Mouse (Mus musculus): ENCODE measurements around the gene Pacsin3. TPM values are rescaled to one million over a fixed set of nuclear protein-coding genes. Genes with fewer than 3 reads are reported as not detected.

Gene Pacsin3
- total RNA-seq, 2 experiments from 2014 or later: not detected

DNA sequence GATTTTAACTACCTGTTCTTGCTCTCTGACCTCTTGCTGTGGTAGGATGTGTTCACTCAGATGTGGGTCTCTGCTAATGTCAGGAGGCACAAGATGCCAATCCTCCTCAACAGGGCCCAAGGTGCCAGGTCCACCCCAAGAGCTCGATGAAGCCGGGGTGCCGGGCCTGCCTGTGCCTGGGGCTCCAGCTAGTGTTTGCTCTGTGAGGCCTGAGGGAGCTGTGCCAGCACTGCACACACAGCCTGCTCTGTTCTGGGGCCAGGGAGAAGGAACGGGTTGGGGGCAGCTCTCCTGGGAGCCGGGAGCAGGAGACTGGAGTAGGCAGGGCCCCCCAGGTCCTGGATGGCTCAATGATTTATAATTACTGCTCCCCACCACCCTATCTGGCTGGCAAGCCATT lies 2.3 kb downstream of the Pacsin3 start:
- ATAC-seq (replicated peaks; ENCODE audit: poor library complexity, severe bottlenecking): no peak

DNA sequence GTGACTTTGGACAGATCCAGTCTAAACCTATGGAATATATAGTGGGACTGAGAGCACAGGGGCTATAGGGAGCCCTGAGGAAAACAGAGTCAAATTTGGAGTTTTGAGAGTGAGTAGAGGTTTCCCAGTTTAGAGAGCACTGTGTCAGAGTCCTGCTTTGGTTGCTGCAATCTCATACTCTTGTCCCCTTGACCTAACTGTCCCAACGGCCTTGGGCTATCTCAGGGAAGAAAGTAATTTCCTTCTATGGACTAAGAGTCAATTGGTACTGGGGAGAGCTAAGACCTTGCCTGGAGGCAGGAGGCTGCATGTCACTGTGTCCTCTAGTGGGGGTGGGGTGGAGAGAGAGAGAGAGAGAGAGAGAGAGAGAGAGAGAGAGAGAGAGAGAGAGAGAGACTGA lies 3.1 kb downstream of the Pacsin3 start:
- ATAC-seq (replicated peaks; ENCODE audit: poor library complexity, severe bottlenecking): no peak

DNA sequence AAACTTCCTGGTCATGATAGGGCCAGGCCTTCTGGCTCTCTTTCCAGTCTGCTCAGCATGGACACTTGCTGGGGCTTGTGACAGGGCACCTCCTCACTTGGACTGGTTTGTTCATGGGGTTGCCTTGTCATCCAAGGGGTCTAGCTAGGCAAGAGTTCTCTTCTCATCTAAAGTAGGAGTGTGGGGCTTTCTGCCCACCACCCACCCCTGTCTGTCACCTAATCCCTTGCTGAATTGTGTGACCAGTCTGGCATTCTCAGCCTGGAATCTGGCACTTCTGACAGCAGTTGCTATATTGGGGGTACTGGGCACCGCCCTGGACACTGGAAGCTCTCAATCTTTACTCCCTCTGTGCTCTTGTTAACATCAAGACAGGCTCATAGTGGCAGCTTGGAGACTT lies 3.7 kb downstream of the Pacsin3 start:
- no peak for ATAC-seq (replicated peaks; ENCODE audit: poor library complexity, severe bottlenecking)

DNA sequence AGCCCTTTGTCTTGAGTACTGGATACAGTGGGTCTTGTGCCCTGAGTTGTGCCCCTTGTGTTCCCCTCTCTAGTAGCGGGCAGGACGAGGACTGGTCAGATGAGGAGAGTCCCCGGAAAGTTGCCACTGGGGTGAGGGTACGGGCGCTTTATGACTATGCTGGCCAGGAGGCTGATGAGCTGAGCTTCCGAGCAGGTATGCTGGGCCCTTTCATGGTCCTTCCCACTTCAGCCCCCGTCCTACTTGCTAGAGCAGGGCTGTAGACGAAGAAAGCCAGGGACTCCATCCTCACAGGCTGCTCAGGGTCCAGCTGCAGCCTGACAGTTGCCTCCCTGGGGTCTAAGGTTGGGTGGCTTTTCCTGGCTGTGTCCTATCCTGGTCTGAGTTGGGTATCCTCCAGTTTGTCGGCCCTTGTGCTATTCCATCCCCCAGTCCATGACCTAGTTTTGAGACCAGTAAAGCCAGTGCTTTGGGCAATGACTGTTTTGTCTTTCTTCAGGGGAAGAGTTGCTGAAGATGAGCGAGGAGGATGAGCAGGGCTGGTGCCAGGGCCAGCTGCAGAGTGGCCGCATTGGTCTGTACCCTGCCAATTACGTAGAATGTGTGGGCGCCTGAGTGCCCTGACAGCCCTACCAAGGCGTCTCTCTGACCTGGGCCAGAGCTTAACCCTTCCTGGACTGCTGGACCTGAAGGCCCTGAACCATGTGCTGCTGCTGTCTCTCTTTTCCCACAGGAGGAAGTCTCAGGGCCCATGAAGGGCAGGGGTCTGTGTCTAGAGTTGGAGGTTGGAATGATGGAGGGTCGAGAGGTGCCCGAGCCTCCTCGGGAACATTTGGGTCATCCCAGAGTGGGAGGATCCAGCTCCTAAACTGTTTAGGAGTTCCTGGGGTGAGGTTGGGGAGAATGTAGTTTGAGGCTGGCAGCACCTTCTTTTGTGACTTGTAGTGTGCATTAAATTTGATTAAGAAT lies 8.2 kb downstream of the Pacsin3 start:
- ATAC-seq (replicated peaks; ENCODE audit: poor library complexity, severe bottlenecking): no peak

DNA sequence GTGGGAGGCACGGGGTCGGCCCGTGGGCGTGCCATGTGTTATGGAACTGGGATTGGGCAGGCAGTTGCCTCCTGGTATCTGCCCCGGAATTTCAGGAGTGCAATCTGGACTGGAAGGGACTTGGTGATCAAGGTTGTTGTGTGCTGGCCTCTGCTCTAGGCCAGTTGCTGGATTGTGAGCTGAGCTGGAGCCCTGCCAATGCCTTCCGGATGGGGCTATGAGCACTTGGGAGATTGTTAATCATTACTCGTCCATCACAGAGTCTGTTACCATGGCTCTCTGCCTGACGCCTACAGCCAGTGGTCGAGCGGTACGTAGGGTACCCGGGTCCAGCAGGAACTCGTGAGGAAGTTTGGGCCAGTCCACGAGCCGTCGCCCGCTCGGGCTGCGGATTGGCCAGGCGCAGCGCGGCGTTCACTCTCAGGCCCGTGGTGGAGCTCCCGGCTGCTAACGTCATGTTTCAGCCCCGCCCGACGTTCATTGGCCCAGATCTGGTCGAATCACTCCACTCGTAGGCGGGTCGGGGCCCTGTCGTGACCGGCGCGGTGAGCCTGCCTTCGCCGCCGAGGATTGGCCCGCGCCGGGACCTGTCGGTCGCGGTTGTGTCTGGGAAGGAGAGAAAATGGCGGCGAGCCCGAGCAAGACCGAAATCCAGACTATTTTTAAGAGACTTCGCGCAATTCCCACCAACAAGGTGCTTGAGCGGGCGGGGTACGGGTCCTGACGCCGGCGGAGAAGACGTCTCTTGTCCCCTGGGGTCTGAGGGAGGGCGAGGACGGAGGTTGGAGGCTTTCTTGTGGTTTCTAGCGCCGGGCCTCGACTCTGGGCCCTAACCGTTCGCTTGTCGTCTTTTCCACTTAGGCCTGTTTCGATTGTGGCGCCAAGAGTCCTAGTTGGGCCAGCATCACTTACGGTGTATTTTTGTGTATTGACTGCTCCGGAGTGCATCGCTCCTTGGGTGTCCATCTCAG lies 9.2 kb downstream of the Pacsin3 start, which contains the start of gene Arfgap2:
TSS of gene Arfgap2 (plus strand) at position 264 of the 971 bp plus-strand sequence.
- ATAC-seq (replicated peaks; ENCODE audit: poor library complexity, severe bottlenecking): peak; percentile 95

DNA sequence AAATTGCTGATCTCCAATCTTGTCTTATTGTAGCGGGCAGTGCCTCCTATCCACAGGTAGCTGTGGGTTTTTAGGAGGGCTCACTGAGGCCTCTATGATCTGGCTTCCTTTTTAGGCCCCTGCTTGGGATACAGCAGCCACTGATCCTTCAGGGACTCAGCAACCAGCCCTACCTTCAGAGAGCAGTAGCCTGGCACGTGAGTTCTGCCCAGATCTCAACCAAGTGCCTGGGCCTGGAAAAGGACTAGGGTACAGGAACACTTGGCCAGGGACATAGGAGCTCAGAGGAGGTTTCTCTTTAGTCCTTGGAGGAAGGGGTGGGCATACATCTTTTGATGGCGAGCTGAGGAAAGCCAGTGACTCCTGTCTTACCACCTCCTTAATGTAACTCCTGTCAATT lies 12.3 kb downstream of the Pacsin3 start:
- ATAC-seq (replicated peaks; ENCODE audit: poor library complexity, severe bottlenecking): no peak

DNA sequence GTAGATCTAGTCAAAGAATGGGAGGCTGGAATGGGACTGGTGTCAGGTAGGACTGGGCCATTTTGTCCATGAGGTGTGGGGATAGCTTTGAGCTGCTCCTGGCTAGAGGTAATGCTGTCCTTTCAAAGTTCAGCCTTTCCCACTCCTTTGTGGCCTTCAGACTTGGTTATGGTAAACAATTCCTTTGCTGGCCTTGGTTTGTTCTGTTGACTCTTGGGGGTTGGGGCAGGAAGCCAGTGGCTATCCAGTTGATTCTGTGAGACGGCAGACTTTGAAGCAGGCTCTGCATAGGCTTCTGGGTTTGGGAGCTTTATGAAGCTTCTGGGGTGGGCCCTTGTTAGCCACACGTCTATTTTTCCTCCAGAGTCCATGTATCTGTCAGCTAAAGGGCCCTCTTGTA lies 13.0 kb downstream of the Pacsin3 start:
- ATAC-seq (replicated peaks; ENCODE audit: poor library complexity, severe bottlenecking): no peak

DNA sequence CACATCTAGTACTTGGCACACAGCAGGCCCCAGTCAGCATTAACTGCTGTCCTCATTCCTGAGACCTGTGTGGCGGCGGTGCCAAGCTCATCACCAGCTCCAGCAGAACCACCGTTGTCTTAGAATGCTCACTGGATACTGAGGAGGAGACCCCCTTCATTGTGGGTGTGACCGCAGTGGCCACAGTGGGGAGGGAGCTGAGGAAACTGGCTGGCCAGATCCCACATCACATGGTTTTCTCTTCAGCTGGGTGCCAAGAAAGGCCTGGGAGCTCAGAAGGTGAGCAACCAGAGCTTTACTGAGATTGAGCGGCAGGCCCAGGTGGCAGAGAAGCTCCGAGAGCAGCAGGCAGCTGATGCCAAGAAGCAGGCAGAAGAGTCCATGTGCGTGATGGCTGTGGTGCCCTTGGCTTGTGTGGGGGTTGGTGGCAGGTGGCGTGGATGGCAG lies 14.0 kb downstream of the Pacsin3 start:
- no peak for ATAC-seq (replicated peaks; ENCODE audit: poor library complexity, severe bottlenecking)

DNA sequence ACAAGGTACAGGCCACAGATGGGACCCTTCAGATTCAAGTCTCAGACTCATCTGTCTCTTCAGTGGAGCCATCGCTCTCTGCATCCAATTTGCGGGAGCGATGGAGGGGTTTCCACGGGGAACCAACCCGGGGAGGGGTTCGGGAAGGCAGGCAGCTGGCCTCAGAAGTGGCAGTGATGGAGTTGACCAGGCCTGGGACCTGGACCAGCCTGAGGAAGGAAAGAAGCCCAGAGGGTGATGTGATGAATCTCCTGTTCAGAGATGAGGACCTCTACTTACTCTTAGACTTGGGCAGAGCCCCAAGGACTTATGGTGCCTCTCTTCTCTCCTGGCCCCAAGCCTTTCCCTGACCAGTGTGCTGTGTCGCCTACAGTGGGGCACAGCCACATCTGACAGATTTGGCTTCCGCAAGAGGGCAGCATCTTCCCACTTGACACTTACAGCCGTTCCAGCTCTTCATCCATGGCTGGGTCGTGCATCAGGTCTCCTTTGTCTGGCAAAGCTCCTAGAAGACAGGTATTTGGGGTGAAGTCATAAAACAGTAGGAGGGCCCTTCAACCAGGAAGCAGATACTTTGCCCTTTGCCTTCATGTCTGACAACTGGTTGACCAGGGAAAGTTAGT lies 23.1 kb downstream of the Pacsin3 start:
- no peak for ATAC-seq (replicated peaks; ENCODE audit: poor library complexity, severe bottlenecking)

DNA sequence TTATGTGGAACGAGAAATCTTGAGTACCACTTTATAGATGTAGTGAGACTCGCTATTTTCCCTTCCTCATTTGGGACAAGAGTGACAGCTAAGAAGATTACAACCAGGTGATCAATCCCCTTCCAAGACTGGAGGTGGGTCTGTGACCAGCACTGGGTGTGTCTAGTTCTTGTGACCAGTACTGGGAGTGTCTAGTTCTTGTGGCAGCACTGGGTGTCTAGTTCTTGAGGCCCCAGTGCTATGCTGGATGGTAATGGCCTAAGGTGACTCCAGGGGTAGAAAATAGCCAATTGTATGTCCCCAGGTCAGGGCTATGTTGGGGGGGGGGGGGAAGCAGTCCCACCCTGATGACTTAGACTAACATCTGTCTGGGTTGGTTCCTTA lies 23.6 kb downstream of the Pacsin3 start:
- no peak for ATAC-seq (replicated peaks; ENCODE audit: poor library complexity, severe bottlenecking)

DNA sequence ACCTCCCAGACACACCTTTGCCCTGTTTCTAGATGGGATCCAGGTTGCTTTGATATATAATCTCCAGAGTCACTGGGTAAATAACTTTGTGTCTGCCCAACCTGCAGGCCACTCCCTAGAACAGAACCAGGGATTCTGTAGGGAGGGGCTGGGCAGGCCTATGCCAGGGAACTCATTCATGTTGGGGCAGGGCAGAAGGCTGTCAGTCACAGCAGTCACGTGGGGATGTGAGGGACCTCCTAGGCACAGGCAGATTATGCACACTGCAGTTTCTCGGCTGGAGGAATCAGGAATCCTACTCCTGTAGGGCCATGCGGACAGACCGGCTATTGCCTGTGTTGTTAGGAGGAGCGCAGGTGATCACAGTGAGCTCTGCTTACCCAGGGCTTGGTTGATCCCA lies 25.6 kb downstream of the Pacsin3 start:
- ATAC-seq (replicated peaks; ENCODE audit: poor library complexity, severe bottlenecking): no peak

DNA sequence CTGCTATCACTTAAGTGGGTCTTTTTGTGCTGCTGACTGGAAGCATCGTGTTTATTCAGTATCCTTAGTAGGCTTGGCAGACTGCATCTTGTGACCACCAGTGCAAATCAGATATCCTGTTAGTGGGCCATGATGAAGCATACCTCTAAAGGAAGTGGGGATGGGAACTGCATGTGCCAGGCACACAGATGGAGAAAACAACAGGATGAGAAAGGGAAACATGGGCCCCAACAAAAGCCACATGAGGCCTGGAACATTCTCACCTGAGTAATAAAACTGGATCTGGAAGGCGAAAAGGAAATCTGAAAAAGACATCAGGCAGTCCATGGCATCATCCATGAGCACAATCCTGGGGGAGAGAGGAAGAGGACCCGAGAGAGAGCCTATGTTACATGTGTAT lies 28.2 kb downstream of the Pacsin3 start:
- no peak for ATAC-seq (replicated peaks; ENCODE audit: poor library complexity, severe bottlenecking)

DNA sequence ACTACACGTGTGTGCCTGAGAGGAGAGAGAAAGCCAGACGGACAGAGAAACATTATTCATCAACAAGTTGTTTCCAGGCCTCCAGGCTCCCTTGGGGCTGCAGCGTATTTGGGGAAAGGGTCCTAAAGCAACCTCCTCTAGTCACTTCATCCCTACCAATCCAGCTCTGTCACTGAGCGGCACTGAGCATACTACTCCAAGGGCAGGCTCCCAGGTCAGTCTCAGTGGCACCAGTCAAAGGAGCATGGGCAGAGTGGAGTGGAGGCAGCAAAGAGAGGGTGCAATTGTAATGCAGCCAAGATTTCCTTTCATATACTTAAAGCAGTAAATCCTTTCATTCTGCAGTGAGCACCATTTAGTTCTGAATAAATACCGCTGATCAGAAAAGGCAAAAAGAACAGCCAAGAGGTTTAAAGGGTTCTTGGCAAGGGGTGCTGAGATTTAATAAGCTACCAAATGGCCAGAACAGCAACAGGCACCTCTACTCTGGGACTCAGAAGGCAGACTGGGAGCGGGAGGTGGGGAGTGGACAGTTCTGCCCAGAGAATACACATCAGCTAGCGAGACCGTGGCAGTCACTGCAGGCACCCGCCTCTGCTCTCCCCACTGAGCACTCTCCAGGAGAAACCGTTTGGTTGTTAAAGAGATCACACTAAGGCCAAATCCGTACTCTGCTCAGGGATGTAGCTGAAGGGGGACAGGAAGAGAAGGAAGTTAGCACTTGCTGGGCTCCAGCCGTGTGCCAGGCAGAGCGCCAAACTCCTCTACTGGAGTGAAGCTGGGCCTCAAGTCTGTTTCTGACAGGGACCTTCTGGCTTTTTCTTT lies 28.8 kb downstream of the Pacsin3 start:
- no peak for ATAC-seq (replicated peaks; ENCODE audit: poor library complexity, severe bottlenecking)

DNA sequence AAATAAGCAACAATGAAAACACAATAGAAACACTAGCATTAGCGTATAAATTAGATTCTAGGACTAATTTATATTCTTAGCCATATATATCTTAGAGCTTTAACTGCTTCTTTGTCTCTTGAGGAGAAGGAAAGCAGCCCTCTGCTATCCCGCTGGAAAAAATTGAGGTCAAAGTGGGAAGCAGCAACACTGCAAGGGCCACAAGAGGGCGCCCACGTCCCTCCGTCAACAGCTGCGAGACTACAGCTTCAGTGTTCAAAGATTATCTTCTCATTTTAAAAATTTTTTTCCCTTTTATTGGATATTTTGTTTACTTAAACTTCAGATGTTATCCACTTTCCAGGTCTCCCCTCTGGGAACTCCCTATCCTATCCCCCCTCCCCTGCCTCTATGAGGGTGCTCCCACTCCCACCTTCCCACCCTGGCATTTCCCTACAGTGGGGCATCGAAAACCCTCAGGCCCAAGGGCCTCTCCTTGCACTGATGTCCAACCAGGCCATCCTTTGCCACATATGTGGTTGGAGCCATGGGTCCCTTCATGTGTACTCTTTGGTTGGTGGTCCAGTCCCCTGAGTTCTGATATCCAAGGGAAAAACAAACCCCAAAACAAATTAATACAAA lies 30.2 kb downstream of the Pacsin3 start:
- peak; percentile 78 for ATAC-seq (replicated peaks; ENCODE audit: poor library complexity, severe bottlenecking)

DNA sequence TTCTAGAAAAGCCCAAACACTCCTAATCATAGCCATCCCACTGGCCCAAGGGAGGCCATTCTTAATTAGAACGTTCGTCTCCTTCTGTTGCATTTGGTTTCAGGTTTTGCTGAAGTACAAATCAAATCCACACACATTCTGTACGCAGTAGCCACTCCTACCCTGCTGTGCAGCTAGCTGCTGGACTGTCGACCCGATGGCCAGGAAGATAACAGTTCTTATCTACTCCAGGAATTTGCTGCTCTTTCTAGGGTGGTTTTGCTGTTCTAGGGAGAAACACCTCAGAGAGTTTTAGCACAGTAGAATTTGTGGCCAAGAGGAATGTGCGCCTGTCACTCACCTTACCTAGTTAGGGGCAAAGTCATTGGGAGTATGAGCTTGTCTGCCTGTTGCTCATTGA lies 31.8 kb downstream of the Pacsin3 start:
- no peak for ATAC-seq (replicated peaks; ENCODE audit: poor library complexity, severe bottlenecking)

DNA sequence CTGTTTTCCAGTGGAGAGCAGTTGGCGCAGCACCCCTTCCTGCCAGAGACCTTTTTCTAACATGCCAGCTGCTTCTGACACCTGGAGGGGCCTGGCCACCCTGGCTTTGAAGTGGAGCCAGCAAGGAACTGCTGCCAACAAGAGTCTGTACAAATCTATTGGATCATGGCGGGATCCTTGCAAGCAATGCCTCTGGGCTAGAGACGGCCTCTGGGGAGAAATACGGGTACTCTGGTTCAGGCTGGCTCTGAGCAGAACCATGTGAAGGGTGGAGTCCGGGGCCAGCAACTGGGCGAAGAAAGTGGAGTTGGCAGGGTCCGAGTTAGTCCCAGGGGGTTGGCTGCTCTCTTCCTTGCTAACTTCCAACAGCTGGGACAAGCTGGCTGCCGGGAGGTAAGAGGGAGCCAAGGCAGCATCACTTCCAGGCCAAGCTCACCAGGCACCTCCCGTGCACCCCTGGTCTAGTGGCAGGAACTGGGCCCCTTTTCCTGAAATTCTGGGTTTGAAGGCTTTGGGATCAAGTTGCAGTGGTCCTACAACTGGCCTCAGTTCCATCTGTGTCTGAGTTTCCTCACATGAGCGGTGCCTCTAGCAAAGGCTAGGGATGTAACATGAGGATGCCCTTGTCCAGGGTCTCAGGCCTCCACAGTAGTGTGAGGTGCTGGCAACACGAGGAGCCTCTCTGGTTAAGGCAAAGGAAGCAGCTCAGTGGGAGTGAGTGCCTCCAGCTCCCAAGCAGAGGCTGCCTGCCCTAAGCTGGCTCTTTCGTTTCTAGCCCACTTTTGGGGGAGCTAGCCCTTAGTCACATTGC lies 35.6 kb downstream of the Pacsin3 start:
- ATAC-seq (replicated peaks; ENCODE audit: poor library complexity, severe bottlenecking): no peak

DNA sequence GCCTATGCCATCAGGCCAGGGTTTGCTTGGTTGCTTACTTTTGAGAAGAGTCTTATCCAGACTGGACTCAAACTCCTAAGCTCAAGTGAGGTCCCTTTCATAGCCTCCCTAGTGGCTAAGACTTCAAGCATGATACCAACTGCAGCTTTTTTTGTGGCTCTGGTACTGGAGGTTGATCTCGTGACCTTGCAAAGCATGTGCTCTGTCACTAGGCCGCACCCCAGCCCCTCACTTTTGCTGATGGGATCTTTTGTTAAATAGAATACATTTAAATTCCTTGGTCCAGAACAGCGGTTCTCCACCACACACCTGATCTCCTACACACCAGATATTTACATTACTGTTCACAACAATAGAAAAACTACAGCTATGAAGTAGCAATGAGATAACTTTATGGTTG lies 38.5 kb downstream of the Pacsin3 start:
- ATAC-seq (replicated peaks; ENCODE audit: poor library complexity, severe bottlenecking): no peak

DNA sequence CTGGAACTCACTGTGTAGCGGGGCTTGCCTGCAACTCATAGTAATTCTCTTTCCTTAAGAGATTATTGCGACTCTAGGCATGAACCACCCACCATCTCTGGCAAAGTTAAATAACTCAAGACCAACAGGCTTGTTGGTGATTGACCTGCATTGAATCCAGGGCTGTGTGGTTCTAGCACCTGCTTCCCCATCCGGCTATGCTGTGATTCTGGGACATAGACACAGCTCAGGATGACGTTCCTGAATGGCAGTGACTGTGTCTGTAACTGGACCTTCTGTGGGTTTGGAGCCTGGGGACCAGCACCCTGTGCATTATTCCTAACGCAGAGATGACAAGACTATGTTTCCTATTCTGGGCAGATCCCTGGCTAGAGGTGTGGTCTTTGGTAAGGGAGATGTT lies 40.1 kb downstream of the Pacsin3 start:
- no peak for ATAC-seq (replicated peaks; ENCODE audit: poor library complexity, severe bottlenecking)
